Mouse (Mus musculus) kidney, postnatal 4 days (tissue): Measurements from ENCODE around the gene Hoxc10.
A peak's percentile ranks its signal among the peaks of the same experiment; 100 is the strongest.

Experiments used
- DNase-seq, 2 experiments: peaks; one replicate each; pipeline ENCODE4 v3.0.0; 2021; ENCODE audit warnings: mixed read lengths in 2 of 2

Hoxc10 gene

GRCm38 (mm10) chr15:102945185-102946077, 21.2 kb upstream of the Hoxc10 start:
- DNase-seq = no peak

DNA sequence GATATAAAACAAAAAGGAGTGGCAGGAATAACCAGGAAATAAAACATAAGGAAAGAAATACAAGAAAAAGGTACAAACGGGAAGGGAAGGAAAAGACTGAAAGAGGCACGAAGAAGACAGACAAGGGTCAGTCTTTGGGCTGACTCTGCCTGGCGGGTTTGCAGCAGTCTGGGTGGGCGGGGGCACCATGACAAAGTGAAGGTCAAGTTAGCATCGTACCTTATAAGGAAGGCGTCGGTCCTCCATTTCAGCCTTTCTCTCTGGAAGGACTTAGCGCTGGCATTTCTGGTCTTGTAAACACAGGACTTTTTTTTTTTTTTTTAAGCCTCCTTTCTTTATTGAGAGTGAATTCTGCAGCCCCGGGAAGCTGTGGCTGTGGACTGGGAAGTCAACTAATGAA, 19.3 kb upstream of the Hoxc10 start:
- DNase-seq = no peak

- no peak for DNase-seq
Observed at GRCm38 (mm10) chr15:102948842-102949241, 17.8 kb upstream of the Hoxc10 start.

DNA sequence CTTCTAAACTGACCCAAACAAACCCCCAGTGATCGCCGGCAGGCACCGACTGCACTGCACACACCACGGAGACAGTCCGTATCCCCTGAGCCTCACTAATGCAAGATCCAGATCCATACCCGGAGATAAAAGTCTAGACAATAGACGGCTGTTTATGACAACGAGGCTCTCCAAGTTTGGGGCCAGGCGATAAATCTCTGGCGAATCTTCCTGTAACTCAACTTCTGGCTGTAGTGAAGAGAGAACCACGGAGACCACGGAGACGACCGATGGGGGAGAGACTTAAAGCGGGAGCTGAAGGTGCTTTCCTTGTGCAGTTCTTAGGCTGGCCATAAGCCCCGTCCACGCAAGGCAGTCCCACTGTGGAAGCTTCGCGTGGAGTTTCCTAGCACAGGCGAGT, 16.9 kb upstream of the Hoxc10 start:
- no peak for DNase-seq

DNA sequence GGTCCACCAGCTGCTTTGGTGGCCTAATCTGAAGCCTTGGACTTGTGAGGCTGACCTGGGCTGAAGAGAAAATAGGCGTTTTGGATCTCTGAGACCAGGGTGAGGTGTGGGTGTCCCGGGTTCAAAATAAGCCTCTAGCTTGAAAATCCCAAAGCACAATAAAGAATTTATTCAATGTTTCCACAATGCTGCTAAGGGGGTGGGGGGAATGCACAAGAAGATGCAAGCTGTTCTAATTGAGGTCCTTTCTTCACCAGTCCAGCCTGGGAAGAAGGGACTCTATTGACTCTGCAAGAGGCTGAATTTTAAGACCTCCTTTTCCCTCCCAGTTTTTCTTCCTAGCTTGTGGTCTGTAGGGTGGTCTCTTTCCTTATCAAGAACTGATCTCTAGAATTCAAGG, 15.7 kb upstream of the Hoxc10 start:
- no peak for DNase-seq

DNA sequence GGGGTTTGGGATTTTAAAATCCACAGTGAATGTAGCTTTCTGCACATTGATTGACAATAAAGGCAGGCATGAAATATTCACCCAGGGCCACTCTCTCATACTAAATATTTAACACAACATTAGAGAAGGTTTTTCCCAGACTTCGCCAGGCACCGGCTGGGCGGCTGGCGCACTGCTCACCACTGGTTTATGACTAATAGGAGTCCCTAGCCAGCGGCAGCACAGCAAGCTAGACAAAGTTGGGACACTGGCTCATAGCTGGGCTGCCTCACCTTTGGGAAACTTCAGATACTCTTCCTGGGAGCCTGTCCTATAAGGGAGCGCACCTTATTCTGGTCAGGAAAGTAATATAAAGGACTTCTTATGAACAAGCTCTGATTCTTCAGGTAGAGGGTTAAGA, 13.0 kb upstream of the Hoxc10 start:
- DNase-seq = no peak

DNA sequence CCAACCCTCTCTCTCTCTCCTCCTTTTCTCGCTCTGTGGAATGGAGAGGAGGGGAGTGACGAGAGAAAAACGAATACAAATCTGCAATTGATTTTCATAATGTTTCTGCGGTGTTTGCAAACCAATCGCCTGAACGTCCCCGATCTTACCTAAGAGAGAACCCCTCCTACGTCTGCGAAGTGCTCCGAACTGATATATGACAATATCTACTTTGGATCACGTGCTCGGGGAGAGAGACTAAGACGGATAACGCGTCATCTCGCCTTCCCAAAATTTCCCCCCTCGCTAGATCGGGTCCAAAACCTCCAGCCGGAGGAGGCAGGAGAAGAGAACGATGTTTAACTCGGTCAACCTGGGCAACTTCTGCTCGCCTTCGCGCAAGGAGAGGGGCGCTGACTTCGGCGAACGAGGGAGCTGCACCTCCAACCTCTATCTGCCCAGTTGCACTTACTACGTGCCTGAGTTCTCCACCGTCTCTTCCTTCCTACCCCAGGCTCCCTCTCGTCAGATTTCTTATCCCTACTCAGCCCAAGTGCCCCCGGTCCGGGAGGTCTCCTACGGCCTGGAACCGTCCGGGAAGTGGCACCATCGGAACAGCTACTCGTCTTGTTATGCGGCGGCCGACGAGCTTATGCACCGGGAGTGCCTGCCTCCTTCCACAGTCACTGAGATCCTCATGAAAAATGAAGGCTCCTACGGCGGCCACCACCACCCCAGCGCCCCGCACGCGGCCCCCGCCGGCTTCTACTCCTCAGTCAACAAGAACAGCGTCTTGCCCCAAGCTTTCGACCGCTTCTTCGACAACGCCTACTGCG, 12.2 kb upstream of the Hoxc10 start, which contains the start of gene Hoxc11:
Gene Hoxc11 (plus strand): TSS at position 236 of the 815 bp plus-strand sequence.
- DNase-seq = peak; percentile 67 to 75

GRCm38 (mm10) chr15:102955007-102955382, 11.6 kb upstream of the Hoxc10 start:
- peak in 1 of 2 experiments; percentile 78 for DNase-seq

GRCm38 (mm10) chr15:102955833-102956640, 10.6 kb upstream of the Hoxc10 start:
- peak; percentile 63 to 70 for DNase-seq

- DNase-seq = peak in 1 of 2 experiments; percentile 54
Observed at GRCm38 (mm10) chr15:102956906-102957305, 9.7 kb upstream of the Hoxc10 start.

- peak in 1 of 2 experiments; percentile 72 for DNase-seq
Observed at GRCm38 (mm10) chr15:102959663-102960191, 6.9 kb upstream of the Hoxc10 start.

- DNase-seq = peak in 1 of 2 experiments; percentile 80
Observed at GRCm38 (mm10) chr15:102961728-102962127, 4.9 kb upstream of the Hoxc10 start.

DNA sequence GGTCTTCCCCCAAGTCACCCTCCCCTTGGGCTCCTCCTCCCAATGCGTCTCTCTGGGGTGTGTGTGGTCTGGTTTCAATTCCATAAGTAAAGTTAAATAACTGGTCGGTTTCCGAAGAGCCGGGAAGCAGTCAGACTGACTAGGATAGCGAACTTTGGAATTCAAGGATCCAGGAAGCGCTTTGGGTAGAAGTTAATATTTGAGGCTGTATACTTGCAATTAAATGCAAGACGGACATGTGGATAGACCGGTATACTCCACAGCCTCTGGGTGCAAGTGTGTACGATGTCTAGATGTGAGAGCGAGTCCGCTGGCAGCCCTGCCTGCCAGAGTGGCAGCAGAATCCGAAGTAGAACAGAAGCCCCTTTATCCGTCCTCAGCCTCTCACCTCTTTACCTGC, 4.1 kb upstream of the Hoxc10 start:
- peak in 1 of 2 experiments; percentile 68 for DNase-seq

DNA sequence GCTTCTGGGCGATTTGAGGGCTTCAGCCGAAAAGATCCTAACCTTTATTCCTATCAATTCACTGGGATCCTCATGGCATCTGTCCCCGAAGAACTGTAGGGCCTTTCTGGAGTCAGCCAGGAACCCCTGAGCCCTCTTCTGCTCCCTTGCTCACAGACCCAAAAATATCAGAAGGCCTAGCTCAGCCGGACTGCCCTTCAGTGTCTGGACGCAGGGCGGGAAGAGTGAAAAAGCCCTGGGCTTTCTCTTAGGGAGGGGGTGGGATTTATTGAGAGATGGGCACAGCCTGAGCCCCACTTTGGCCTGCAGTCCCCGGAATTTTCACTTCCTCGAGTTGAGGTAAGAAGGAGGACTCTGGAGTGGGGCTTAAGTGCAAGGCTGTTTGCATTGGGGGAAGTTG, 3.3 kb upstream of the Hoxc10 start:
- DNase-seq = peak in 1 of 2 experiments; percentile 67

DNA sequence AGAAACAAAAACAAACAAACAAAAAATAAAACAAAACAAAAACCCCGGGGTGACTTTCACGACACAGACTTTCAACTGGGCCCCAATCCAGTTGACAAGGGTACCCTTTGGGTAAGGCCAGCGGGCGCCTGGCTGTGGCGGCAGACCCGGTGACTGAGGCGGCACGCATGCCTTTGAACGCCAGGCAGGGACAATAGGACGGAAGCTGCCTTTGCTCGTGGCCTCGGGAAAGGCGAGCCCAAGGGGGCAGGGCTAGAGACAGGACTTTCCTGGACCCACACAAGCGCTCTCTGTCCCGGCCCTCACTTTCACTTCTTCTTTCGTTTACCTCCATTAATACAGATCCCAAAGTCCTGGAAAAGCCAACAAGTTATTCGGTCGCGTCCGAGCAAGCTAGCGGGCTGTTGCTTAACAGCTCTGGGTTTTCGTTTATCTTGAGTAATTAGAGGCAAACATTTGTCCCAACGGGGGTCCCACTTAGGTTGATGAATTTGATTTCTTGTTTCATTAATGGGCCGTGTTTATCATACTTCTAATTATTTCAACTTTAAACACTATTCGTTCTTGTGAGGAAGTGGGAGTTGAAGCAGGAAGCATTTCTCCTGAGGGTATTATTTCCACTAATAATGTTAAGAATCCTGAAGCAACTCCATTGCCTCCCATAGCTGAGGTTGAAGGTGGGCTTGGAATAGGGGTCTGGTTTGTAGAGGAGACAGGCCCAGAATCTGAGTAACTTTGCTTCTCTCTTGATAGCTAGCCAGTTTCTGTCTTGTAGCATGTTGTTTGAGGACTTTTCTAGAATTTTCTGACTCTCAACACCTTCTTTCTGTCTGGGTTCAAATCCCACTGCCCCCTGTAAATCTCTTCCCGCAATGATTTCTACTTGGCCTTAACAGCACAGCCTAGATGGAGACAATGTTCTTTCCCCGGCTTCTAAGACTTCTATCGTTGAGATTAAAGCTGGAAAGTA, 2.6 kb upstream of the Hoxc10 start:
- peak; percentile 79 to 87 for DNase-seq

DNA sequence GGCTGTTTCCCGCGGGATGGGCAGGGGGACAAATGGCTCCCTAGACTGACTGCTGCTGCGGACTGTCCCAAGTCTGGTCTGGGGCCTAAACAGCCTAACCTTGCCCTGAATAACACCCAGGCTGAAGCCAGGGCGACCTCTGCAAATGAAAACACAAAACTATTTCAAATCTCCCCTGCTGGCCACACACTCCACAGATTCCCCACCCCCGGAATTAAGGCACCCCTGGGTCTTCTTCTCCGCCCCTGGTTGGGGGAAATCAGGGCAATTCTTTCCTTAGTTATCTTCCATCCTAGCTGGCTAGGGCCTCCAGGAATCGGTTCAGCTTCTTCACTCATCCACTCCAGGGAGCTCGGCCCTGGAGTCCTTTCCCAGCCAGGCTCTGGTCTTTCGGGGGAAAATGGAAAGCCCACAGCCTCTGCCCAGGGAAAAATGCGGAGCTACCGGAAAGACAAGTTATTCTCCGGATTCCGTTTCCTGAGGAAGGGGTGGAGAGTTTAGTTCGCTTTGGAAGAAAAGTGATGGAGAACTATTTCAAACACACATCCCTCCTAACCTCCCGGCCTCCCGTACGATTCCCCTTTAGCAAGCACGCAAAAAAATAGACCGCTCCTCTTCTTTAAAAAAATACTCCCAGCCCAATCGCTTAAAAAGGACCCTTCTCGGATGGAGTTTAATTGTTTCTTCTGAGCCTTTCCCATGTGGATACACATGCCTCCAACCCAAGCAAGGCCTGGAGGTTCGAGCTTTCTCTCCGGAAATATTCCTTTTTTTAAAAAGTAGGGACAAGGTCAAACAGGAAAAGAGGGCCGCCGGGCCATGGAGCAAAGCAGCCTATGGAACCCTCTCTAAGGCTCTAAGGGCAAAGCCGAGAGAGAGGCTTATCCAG, 1.3 kb upstream of the Hoxc10 start:
- DNase-seq = peak in 1 of 2 experiments; percentile 64

DNA sequence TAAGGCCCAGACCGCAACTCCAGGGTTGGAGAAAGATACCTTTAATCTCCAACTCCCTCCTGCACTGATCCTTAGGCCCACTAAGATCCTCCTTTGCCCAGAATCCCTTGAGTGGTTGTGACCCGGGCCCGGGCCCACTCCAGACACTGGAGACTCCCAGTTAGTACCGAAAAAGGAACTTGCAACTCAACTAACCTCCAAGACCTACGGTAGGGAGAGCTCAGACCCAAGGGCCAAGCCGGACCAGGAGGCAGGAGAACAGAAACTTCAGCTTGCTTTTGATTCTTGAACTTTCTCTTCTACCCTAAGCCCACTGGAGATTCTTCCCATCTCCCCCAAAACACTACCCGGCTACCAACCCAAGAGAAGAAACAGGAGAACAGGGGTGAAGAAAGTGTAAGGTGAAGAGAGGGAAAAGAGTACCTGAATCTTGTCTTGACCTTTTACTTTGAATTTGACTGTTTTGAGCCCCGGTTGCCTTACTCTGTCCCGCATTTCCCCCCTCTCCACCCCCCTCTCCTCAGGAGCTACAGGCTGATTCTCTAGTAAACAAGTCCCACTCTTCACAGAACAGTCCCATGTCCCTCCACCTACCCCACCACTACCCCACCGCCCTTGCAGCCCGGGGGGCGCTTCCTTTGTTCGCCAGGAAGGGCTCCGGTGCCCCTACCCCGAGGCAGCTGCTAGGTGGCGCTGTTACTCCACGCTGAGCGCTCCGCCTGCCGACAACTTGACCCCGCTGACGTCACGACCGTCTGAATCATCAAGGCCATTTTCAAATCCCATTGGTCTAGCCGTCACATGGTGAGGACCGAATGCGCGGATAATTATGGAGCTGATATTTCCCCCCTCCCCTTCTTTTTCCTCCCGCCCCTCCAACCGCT, 462 bp upstream of the Hoxc10 start:
- DNase-seq = peak; percentile 99

GRCm38 (mm10) chr15:102967312-102967510, 615 bp downstream of the Hoxc10 start, which contains the start of gene Hoxc5:
Gene Hoxc5, plus strand, starts transcription at chr15:102967443.
- no peak for DNase-seq
